Mouse (Mus musculus): ENCODE results near the gene Ebpl.

The Ebpl gene

DNA sequence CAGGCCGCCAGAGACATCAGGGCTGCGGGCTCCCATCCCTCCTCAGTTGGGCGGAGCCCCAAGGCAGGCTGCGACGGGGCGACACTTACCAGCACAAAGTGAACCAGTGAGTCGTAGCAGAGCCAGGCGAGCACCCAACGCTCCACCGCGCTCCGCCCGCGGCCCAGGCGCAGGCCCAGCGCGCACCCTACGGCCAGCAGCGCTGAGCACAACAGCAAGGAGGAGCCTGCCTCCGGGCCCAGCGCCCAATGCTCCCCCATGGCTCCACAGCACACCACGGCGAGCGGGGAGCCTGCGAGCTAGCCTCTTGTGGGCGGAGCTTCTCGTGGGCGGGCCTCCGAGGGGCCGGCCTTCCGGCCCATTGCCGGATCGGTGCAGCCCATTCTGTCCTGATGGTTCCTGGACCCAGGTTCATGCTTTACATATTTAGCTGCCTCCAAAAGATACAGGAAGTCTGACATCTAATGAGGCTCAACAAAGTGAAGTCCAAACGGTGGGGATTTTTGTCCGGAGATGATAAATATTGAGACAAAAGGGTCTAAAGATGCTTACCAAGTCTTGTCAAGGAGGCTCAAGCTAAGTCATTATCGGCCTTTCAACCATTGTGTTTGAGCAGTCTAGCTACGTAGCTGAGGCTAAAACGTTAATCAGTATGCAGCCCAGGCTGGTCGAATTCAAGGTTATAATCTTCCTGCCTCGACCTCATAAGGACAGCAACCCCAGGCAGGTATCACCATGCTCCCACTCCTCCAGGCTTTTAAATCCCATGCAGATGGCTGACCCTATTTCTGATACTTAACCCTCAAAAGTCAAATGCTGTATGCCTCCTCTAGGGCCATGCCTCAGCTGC lies at the start of gene Ebpl:
TSS of gene Ebpl (minus strand) at position 309 of the 850 bp plus-strand sequence.
- DNase-seq (ENCODE audit: low spot score in 2 of 2) = peak; percentile 76 to 85

DNA sequence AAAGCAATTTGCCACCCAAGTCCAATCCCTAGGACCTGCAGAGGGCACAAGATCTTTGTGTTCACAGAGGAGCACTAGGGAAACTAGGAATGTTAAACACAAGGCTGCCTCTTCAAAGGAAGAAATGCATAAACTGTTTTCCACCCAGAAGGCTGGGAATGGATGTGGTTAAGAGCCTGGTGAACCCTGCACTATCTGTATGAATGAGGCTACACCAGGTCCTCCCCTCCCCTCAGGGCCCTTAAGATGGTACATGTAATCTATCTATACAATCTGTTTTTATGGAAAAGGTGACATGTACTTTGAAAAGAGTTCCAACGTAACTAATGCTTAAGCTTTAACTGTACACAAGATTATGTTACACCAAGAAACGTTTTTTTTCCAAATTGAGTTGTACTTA lies 49.8 kb upstream of the Ebpl start:
- DNase-seq (ENCODE audit: low spot score in 2 of 2) = no peak

DNA sequence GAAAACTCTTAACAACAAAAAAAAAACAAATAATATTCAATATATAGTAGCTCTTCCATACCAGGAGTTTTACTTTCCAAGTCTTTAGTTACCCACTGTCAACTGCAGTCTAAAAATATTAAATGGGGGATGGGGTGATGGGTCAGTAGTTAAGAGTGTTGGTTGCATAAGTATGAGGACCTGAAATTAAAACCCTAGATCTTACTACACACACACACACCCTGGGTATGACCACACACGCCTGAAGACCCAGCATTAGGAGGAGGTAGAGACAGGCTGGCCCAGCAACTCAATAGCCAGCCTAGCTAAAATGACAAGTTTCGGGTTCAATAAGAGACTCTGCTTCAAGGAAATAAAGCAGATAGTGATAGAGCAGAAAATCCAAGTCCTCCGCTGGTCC lies 46.8 kb upstream of the Ebpl start:
- no peak for DNase-seq (ENCODE audit: low spot score in 2 of 2)

DNA sequence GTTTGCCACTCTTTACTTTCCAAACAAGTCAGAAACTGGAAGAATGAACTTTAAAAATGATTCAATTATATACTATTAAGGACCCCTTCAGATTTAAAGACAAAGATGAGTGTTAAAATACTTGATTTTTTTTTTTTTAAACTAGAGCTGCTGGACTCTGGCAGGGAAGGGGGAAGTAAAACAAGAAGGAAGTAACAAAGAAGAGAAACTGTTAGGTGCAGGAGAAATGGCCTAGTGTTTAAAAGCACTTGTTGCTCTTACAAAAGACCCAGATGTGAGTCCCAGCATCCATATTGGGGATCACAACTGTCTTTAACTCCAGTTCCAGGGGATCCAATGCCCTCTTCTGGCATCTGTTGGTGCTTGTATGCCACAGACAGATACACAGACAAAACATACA lies 45.5 kb upstream of the Ebpl start:
- no peak for DNase-seq (ENCODE audit: low spot score in 2 of 2)

DNA sequence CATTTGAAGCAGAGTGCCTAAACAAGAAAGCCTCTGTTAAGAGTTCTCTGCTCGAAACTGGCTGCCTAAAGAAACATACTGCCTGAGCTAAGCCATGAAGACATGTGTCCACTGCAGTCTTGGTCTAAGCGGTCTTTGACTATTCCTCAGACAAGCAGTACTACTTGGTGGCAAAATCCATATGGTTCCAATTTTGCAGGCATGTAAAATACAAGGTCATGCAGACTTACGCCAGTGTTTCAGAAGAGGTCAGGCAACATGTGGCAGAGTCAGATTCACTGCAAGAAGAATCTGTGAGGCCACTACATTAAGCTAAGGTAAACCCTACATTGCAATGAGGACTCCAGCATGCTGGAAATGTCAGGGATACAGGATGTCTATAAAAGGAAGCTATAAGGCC lies 44.7 kb upstream of the Ebpl start:
- no peak for DNase-seq (ENCODE audit: low spot score in 2 of 2)

DNA sequence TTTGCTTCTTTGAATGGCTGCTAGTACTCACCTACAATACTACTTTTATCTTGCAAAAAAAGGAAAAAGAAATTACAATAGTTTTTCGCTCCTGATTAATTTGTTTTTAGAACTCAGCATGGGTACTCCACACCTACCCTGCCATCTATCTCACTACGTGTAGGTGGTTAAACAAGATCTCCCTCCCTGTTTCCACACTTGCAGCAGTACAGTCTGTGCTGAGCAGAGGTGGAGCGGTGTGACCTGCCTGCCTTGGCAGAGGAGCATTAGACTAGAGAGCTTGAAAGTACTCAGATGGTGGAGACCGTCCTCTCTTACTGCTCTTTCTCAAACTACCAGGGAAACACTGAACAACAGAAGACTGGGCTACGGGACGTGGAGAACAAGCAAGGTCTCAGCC lies 34.5 kb upstream of the Ebpl start:
- DNase-seq (ENCODE audit: low spot score in 2 of 2) = no peak

DNA sequence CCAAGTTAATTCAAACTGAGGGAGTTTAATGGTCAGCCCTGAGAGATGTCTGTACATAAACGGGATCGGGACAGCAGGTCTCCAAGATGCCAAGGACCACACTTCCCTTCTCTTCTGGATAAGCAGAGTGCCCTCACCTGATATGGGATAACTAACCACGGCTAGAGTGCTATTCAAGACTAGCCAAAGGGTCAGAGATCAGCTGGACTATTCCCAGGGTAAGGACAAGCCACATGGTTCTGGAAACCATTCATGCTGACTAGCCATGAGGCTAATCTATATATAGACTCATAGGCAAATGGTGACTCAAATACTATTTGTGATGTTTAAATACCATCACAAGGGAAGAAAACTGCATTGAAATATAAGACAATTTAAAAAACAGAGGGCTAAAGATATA lies 30.3 kb upstream of the Ebpl start:
- no peak for DNase-seq (ENCODE audit: low spot score in 2 of 2)

DNA sequence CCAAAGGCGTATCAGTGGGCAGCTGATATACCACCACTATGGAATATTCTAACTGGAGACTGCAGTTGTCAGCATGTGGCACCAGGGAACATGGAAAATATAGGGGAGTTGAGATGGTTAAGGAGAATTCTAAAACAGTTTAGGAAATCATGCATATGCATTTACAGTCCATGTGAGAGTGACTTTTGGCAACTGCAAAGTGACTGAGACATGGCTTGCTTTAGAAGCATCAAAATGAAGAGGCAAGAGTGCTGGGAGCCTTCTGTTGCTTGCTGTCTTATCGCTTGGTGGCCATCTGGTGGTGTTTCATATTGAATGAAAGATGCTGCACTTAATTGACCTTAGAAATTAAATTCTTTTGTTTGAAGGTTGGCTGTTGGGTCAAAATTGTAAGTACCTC lies 7.1 kb upstream of the Ebpl start:
- DNase-seq (ENCODE audit: low spot score in 2 of 2) = no peak

DNA sequence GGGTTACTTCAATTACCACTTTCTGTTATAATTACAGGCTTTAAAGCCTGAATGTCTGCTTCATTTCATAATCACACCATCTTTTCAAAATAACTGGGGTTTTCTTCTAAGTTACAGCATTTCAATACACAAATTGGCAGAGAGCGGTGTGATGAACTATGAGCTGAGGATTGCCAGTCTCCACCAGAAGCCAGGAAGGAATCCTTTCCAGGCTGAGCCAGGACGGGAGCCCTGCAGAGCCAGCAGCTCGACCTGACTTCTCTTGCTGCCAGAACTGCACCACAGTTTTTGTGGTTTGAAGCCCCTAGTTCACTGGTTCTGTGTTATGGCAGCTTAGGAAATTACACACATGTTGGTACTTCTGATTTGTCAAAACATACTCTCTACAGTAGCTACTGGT lies 4.4 kb upstream of the Ebpl start:
- no peak for DNase-seq (ENCODE audit: low spot score in 2 of 2)

DNA sequence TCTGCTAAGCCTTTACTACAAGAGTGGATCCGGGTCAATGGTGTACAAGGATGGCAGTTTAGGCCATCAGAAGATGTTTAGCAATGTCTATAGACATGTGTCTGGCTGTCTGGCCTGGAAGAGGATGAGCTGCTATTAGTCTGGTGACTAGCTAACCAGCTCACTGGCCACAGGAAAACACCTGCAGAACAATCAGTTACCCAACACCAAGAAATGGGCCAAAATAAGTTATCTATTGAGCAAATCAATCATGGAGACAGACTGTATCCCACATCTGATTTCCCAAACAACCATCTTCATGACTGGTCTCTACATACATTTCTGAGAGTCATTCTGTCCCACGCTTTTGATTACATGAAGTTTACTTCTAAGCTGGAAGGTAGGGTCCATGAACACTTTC lies 3.5 kb upstream of the Ebpl start:
- no peak for DNase-seq (ENCODE audit: low spot score in 2 of 2)

DNA sequence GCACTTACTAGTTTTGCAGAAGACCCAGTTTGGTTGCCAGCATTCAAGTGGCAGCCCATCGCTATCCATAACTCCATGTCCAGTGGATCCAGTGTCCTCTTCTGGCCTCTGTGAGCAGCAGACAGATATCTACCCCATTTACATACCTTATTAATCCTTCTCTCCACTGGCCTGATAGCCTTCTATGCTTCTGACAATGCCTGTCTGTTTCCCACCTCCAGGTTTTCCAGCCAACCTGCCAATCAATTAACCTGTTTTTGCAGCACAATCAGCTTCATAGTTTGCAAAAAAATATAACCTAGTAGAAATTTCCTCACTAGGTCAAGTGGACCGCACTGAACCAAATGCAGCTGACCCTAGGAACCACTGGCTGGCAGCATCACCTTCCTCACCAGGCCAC lies 2.0 kb upstream of the Ebpl start:
- DNase-seq (ENCODE audit: low spot score in 2 of 2) = no peak

DNA sequence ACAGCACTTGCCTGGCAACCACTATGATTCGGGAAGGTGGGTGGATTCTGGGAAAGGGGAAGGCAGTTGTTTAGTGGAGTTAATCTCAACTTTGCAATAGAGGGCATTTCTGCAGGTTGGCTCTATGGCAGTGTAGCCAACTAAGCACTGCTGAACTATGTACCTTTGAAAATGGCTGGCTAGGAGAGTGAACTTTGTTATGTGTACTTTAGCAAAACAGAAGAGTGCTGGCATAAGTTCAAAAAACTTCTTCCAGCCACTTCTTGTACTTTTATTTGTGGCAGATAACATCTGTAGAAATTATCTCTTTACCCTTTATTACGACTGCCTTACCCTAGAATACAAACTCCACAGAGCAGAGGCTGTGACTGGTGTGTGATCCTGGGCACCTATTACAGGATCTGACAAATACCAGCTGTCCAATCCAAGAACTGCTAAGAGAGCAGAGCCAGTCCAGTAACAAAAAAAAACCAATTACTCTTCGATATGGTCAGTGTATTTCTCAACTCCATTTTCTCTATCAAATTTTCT lies 807 bp upstream of the Ebpl start:
- no peak for DNase-seq (ENCODE audit: low spot score in 2 of 2)

DNA sequence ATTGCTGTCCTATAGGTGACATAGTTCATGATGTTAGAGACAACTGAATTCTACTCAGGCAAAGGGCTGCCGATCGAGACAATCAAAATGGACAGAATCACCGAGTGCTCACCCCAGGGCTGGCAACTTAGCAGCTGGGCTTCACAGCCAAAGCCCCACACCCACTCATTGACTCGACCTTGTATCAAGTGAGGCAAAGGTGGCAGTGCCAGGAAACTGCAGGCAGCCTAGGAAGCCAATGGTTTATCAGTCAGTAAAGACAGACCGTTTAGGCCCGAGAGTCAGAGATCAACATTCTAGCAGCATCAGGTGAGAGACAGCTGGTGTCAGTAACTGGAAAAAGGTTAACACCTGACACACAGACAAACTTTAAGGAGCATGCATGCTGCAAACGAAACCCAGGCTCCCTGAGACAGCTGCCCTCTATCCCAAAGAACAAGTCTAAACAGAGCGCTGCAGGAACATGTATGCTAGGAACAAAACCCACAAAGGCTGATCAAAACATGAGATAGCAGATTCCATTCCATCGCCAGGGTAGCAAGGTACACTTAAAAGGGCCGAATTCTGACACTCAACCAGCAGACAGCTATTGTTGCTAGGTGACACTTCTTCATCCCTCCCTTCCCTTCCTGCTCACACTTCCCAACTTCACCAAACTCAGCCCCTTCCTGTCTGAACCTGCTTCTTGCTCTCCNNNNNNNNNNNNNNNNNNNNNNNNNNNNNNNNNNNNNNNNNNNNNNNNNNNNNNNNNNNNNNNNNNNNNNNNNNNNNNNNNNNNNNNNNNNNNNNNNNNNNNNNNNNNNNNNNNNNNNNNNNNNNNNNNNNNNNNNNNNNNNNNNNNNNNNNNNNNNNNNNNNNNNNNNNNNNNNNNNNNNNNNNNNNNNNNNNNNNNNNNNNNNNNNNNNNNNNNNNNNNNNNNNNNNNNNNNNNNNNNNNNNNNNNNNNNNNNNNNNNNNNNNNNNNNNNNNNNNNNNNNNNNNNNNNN lies 5.7 kb downstream of the Ebpl start:
- DNase-seq (ENCODE audit: low spot score in 2 of 2) = no peak

DNA sequence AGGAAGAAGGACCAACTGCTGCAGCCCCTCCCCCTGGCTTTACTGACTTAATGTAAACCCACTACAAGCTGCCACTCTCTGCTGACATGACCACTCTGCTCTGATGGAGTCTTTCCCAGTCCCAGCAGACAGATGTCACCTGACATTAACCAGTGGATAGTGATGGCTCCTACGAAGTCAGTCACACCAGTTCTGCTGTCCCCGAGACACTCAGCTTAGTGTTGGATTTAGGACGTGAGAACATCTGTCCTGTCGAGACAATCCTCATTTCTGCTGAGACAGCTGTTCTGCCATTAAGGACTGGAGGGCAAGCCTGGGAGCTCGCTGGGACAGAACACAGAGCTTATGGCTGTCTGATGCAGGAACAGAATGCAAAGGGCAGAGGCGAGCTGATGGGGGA lies 9.4 kb downstream of the Ebpl start:
- DNase-seq (ENCODE audit: low spot score in 2 of 2) = no peak

DNA sequence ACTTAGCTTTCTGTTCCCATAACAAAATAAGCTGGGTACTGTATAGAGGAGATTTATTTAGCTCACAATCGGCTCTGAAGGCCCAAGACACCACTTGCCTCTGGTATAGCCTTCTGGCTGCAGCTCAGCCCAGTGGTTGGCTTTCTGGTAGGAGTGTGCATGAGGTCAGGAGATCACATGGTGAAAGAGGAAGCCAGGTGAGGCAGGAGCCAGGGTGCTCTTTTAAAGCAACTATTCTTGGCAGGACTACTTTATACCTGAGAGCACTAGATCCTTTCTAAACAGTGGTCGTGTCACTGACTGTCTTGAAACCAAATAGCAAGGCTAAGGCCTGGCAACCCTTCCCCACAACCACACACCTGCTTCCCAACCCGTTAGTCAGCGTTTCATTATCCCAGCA lies 10.4 kb downstream of the Ebpl start:
- no peak for DNase-seq (ENCODE audit: low spot score in 2 of 2)

DNA sequence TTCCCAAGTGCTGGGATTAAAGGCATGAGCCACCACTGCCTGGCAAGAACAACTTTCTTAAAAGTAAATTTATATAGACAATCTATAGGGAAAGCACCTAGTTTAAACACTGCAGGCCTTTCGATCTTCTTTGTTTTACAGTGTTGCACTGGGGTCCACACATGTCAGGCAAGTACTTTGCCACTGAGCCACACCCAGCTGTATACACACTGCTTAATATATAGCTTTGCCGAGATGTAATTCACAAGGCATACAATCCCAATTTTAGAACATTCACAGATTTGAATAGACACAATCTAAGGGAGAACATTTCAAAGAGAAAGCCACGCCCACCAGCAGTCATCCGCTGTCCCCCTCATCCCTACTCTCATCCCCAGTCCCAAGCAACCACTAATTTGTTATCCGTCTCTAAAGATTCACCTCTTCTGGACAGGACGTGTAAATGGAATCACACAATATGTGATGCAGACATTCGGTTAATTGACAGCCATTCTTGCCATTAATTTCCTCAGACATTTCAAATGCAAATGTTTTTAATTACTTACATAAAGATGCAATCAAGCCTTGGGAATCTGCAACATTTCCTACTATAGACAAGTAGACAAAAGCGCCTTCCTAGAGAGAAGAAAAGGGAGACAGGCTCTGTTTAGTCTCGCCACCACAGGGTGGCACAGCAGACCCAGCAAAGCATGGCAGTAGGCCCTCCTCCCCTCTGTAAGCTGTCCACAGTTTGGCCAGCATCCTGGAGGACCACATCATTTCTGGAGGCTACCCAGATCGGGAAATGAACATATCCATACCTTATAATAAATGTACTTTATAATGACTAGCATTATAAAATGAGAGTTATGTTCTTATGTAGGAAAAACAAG lies 13.2 kb downstream of the Ebpl start:
- DNase-seq (ENCODE audit: low spot score in 2 of 2) = peak in 1 of 2 experiments; percentile 19

DNA sequence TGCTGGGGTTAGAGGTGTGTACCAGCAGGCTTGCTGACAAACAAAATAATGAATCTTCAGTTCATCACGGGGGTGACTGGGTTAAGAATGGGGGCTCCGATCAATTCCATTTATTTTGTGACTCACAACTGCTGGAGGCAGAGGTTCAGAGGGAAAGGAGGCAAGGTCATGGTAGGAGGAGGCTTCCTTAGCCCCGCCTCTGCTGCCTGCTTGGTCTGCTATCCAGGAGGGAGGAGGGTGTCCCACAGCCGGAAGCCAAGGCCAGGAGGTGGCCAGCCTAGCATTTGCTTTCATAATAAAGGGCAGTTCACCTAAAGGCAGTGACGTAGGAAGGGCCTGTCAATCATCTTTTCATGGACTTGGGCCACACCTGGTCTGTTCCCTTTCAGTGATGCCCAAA lies 15.6 kb downstream of the Ebpl start:
- DNase-seq (ENCODE audit: low spot score in 2 of 2) = no peak

DNA sequence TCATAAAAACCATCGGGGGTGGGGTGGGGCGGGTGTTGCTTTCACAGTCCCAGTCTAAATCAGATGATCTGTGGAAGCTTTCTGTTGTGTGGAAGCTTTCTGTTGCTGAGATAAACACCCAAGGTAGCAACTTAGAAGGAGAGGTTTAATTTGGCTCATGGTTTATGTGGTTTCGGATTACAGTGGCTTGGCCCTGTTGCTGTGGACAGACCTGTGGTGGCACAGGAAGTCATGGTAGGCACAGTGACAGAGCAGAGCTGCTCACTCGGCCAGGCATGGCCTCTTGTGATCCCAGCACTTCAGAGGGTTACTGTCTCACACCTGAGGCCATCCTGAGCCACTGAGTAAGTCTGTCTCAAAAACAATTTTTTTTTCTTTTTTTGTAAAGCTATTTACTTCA lies 20.9 kb downstream of the Ebpl start:
- DNase-seq (ENCODE audit: low spot score in 2 of 2) = no peak

DNA sequence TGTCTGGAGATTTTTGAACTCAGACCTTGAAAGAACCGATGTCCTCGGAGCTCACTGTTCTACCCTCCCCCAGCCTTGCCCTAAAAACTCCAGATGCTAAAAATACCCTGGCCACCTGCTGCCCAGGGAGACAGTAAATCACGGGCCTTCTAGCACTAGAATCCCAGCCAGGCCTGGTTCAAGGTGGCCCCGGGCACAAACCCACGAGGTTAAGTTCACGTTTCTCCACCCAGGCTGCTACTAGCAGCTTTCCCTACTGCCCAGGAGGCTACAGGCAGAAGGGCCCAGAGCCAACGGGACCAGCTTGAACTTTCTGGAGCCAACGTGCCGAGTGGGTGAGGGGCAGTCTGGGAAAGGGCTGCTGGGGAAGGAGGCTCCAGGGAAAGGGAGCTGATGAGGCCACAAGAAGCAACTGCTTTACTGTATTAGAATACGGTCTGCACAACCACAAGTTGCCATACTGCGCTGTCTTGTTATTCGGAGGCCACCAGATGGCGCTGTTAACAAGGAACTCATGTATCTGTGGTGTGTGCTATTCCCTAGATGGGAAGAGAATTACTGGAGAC lies 29.2 kb downstream of the Ebpl start:
- peak; percentile 58 to 72 for DNase-seq (ENCODE audit: low spot score in 2 of 2)

DNA sequence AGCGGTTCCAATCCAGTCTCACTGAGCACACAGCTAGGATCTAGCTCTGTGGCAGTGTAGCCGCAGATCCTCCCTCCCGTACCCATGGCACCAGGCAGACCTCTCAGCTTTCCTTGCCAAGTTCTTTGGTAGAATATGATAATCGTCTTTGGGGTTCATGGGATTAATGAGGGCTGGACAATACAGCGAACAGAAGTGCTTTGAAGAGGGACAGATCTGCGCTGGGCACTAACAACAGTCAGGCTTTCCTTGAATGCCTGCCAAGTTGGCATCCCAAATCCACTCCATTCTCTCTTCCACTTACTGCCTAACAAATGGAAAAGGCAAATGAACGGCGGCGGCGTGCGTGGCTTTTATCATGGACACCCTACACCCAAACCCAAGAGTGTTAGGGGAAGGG lies 29.6 kb downstream of the Ebpl start:
- peak; percentile 37 to 43 for DNase-seq (ENCODE audit: low spot score in 2 of 2)
